ENCODE assay signal across 19 mouse cellular contexts in genomic region chr7:92258148-92258547, GRCm38 (mm10).
"Had no signal": no experiment of that assay in that cellular context is flagged by ENCODE, and none has a peak within 500 bp of the region (broad histone marks: within the 10 kb centered on the region; RNA-seq: fewer than 3 reads in every experiment).

No protein-coding gene starts in this region.

- H3K27ac ChIP-seq: limb, embryonic 12.5 days; limb, embryonic 15.5 days; liver, embryonic 14.5 days; macrophage; midbrain, embryonic 12.5 days; midbrain, embryonic 15.5 days; neural tube, embryonic 12.5 days; neural tube, embryonic 15.5 days; stomach, embryonic 15.5 days had no signal

- H3K4me1 ChIP-seq: limb, embryonic 15.5 days; midbrain, embryonic 12.5 days; midbrain, embryonic 15.5 days; neural tube, embryonic 12.5 days; neural tube, embryonic 15.5 days; stomach, embryonic 15.5 days had no signal

- H3K36me3 ChIP-seq: limb, embryonic 12.5 days; limb, embryonic 15.5 days; midbrain, embryonic 12.5 days; midbrain, embryonic 15.5 days; neural tube, embryonic 12.5 days; neural tube, embryonic 15.5 days; stomach, embryonic 15.5 days had no signal

- ATAC-seq: inflammation-experienced regulatory T-cells, adult 6 months; lung, postnatal 0 days; midbrain, embryonic 15.5 days had no signal

- H3K4me3 ChIP-seq: limb, embryonic 12.5 days; limb, embryonic 15.5 days; midbrain, embryonic 12.5 days; midbrain, embryonic 15.5 days; neural tube, embryonic 12.5 days; neural tube, embryonic 15.5 days; stomach, embryonic 15.5 days had no signal

- H3K4me2 ChIP-seq: limb, embryonic 12.5 days; limb, embryonic 15.5 days; liver, embryonic 11.5 days; lung, embryonic 14.5 days; midbrain, embryonic 12.5 days; midbrain, embryonic 15.5 days; neural tube, embryonic 12.5 days; neural tube, embryonic 15.5 days; stomach, embryonic 15.5 days had no signal

- H3K27me3 ChIP-seq: limb, embryonic 12.5 days; limb, embryonic 15.5 days; midbrain, embryonic 12.5 days; midbrain, embryonic 15.5 days; neural tube, embryonic 12.5 days; neural tube, embryonic 15.5 days; stomach, embryonic 15.5 days had no signal

- H3K9me3 ChIP-seq: limb, embryonic 12.5 days; limb, embryonic 15.5 days; midbrain, embryonic 12.5 days; midbrain, embryonic 15.5 days; neural tube, embryonic 12.5 days; neural tube, embryonic 15.5 days; stomach, embryonic 15.5 days had no signal

- H3K9ac ChIP-seq: limb, embryonic 12.5 days; limb, embryonic 15.5 days; liver, embryonic 14.5 days; liver, postnatal 0 days; lung, embryonic 14.5 days; midbrain, embryonic 12.5 days; midbrain, embryonic 15.5 days; neural tube, embryonic 12.5 days; neural tube, embryonic 15.5 days; stomach, embryonic 15.5 days had no signal

- DNase-seq: kidney, adult 18-20 months; left cerebral cortex, postnatal 4 days; lung, embryonic 14.5 days; right cerebral cortex, postnatal 25 days; spleen, adult 18-20 months; thymus, postnatal 25 days had no signal
